Mouse (Mus musculus) cerebellum, postnatal 4 days (tissue): ENCODE results near the gene Lsm14a.
A peak's percentile ranks its signal among the peaks of the same experiment; 100 is the strongest.

ENCODE experiments used
- DNase-seq, 2 experiments: peaks; one replicate each; pipeline ENCODE4 v3.0.0; 2022; ENCODE audit warnings: low spot score in 2 of 2, mixed read lengths in 1 of 2

The Lsm14a gene

DNA sequence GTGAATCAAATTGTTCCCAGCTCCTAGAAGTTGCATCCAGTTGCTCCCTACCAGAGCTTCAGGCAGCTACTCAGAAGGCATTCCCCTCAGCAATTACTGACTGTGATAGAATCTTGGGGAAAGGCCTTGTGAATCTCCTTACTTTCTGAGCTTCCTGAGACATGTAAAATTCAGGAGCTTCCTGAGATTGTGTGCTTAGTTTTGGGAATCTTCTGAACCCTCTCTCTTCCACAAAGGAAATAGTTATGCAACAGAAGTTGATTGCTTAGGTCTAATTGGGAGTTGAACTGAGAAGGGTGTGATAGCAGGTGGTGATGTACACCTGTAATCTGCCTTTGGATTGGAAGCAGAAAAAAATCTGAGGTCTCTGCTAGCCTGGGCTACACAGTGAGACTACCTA is at the start of gene Lsm14a:
Gene Lsm14a, minus strand, starts transcription at position 101 of the 400 bp plus-strand sequence.
- DNase-seq, result no peak

DNA sequence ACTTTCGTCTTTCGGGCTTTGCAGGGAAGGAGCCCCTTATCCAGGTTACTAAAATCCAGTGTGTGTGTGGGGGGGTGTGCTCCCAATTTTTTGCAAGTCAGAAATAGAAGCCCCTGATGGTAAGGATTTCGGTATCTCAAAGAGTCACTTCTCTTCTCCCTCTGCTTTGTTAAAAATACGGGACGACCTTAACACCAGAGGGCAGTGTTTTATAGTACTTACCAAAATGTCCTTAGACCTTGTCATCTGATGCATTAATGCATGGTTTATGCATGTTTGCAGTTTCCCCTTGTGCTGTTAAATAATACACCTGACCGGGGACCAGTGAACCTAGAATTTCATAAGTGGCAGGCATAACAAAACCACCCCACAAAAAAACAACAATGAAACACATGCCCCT is 45.8 kb upstream of the Lsm14a start:
- peak in 1 of 2 experiments; percentile 11 for DNase-seq

DNA sequence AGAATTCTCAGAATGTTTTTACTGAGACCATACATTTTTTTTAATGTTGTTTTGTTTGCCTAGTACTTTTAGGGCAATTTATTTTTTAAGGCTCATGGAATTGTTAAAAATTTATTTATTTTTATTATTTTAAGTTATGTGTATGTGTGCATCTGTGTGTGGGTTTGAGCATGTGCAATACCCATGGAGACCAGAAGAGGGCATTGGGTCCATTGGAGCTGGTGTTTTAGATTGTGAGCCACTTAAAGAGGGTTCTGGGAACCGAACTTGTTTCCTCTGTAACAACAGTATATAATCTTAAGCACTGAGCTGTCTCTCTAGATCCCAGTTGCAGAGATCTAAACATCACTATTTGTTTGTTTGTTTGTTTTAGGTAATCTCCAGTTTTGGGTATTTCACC is 40.5 kb upstream of the Lsm14a start:
- no peak for DNase-seq

DNA sequence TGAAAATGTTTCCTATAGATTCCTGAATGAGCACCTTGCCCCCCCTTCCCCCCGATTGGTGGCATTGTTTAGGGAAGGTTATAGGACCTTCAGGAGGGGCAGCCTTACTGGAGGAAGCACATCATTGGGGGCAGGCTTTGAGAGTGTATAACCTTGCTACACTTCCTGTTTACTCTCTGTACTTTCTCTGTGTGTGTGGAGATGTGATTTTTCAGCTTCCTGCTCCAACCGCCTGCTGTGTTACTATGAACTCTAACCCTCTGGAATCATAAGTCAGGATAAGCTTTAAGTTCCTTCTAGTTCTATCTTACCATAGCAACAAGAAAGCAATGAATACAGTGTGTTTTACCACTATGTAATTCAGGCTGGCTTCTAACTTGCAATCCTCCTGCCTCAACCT is 28.1 kb upstream of the Lsm14a start:
- no peak for DNase-seq

DNA sequence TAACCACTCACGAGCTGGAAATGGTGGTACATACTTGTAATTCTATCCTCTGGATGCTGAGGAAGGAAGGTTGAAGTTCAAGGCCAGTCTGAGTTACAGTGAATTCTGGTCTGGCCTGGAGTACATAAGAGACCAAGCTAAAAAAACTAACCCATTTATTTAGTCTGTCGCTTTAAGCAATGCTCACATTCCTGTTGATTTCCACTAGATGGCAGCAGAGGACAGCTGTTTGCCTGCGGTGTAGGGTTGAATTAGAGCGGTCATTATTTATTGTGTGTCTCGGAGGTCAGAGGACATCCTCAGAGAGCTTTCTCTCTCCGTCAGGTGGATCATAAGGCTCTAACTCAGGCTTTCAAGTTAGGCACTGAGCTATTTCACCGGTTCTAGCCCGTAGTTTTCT is 14.4 kb upstream of the Lsm14a start:
- DNase-seq, result peak in 1 of 2 experiments; percentile 51

DNA sequence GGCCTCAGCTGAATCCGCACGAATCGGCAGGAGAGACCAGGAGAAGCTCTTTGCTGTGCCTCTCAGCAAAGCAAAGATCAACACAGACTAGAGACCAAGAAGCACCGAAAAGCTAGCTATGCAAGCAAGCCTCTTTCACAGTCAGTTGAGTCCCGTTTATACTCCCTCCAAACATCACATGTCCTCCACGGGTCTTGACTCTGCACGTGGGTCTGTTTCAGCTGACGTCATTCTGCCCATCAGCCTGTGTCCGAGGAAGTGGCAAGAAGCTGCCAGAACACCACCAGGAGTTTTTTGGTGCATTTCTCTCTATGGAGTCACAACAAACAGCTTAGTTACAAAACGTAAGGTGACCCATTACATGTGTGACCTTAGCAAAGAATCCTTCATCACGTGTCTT is 10.8 kb upstream of the Lsm14a start:
- no peak for DNase-seq

DNA sequence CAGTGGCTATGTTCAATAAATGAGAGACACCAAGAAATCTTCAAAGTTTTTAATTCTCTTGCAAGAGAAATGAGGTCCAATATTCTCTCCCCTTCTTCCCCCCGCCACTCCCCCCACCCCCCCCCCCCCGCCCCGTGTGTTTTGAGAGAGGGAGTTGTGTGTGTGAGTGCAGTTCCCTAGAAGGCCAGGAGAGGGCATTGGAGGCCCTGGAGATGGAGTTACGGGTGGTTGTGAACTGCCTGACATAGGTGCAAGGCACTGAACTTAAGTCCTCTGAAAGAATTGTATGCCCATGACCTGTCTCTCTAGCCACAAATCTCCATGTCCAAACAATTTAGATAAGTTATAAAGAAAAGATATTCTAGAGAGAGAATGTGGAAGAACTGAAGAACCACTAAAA is 7.0 kb upstream of the Lsm14a start:
- no peak for DNase-seq

DNA sequence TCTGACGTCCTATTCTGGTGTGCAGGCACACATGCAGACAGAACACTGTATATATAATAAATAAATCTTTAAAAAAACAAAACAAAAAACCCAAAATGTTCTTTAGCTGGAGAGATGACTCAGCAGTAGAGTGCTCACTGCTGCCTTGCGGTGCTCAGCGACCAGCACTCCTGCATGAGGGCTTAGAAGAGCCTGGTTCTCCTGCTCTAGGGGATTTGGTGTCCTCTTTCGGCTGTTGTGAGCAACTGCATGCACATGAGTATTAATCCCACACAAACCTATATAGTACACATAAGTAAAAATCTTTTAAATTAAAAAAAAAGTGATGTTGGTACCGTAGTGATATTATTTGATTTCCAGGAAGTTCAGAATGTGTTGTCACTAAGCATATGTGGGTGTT is 5.7 kb upstream of the Lsm14a start:
- no peak for DNase-seq

DNA sequence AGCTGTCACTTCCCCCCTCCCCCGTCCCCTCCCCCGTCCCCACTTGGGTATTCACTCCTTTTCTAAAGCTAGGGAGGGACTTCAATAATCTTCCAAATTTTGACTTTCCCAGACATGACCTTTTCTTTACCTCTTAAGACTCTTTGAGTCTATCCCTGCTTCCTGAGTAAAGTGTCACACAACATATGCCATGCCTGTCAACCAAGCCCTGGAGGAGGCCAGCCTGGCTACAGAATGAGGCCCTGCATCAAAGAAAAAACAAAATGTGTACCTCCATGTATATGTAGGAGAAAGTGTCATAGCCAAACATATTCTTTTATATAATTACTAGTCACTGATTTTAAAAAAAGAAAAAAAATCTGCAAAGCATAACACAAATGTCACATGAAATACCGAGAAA is 3.7 kb upstream of the Lsm14a start:
- DNase-seq, result no peak

DNA sequence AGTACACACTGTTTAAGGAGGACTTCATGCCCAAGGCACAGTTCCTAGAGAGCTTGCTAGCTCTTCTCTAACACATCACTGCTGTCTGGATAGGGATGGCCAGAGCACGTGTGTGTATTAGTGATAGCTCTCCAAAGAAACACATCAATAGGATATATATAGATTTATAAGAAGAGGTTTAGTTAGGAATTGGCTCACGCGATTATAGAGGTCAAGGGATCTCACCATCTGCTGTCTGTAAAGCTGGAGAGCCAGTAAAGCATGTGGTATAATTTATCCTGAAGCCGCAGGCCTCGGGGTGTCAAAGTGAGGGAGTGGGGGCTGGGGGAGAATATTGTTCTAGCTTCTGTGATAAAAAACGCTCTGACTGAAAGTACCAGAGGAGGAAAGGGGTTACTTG is 2.6 kb upstream of the Lsm14a start:
- no peak for DNase-seq

DNA sequence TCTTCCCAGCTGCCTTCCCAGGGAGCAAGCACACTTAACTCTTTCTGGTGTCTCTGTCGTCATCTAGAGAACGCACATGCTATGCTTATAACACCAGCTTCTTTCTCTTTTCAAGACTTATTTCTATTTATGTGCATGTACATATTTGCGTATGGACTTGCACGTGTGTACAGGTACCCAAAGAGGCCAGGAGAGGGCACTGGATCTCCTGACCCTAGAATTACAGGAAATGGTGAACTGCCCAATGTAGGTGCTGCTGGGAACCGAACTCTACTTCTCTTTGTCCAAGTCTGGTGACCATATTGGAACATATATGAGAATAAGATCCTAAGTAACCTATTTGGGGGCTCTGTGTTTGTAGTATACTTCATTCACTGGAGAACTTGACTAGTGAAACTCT is 1.5 kb upstream of the Lsm14a start:
- DNase-seq, result no peak

DNA sequence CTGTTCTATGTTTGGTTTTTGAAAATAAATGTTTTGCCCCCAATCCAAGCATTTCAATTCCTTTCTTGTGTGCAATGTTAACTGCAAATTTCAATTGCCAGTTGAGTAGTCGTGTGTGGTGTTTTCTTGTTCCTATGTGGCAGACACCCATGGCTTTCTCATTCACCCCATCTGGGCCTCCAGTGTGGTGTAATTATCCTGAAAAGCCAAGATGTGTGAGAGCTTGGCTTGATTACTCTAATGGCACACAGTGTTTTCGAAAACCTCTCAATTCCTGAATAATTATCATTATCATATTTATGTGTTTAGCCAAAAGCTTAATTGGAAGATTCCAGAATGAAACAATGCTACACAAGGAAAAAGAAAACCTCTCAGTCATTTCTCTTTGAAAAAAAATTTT is 976 bp upstream of the Lsm14a start:
- DNase-seq, result no peak

DNA sequence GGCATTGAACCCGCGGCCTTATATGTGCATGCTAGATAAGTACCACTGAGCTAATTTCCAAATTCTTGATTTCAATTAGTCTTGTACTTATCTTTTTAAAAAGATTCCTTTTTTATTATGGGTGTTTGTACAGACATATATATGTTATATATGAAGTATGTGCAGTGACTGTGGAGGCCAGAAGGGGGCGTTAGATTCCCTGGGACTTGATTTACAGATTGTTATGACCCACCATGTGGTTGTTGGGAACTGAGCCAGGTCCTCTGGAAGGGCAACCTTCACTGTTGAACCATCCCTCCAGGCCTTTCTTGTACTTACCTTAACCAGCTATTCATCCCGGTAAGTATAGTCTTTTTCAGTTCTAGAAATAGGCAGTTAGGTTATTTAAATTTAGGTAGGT is 780 bp downstream of the Lsm14a start:
- DNase-seq, result peak in 1 of 2 experiments; percentile 21

DNA sequence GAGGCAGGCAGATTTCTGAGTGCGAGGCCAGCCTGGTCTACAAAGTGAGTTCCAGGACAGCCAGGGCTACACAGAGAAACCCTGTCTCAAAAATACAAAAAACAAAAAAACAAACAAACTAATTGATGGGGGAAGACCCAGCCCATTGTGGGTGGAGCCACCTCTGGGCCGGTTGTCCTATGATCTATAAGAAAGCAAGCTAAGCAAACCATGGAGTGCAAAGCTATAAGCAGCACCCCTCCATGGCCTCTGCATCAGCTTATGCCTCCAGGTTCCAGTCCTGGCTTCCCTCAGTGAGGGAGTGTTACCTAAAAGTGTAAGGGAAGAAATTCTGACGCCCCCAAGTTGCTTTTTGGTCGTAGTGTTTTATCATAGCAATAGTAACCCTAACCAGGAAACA is 1.4 kb downstream of the Lsm14a start:
- no peak for DNase-seq

DNA sequence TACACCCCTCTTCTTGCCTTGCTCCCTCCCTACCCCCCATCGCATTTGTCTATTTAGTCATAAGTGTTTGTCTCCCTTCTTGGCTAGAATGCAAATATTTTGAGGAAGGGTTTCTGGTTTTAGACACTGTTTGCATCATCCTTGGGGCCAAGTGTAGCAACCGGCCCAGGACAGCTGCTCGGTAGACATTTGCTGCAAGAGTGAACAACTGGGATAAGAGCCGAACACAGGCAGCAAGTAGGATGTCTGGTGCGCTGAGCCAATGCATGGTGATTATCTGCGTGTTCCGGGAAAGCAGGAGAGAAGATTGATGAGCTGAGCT is 2.3 kb downstream of the Lsm14a start:
- DNase-seq, result peak in 1 of 2 experiments; percentile 35

DNA sequence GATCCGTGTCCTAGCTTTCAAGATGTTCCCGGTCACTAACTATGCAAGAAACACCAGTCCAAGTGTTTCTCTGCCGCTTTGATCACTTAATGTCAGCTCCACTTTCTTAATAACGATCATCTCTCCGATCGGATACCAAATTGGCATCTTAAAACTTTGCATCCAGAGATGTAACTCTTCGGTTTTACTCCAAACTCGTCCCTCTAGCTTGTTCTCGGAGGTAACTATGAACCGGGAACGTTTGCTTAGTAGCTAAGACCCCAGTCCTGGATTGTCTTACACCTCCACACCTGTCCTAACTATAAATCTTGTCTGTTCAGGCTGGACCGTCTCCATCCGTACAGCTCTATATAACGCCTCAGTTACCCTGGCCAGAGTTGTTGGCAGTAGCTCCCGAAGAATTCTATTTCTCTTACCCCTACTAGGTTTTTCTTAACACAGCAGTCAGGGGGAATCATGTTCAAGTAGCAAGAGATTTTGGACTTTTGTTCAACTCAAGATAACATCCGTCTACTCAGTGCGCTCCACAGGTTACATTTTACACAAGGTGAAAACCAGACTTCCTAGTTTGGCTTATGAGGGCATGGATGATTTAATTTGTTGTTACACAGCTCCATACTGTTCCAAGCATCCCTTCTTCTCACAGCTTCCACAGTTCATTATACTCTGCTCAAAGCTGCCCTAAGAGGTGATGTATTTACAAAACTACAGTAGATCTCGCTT is 2.8 kb downstream of the Lsm14a start:
- DNase-seq, result peak in 1 of 2 experiments; percentile 4

DNA sequence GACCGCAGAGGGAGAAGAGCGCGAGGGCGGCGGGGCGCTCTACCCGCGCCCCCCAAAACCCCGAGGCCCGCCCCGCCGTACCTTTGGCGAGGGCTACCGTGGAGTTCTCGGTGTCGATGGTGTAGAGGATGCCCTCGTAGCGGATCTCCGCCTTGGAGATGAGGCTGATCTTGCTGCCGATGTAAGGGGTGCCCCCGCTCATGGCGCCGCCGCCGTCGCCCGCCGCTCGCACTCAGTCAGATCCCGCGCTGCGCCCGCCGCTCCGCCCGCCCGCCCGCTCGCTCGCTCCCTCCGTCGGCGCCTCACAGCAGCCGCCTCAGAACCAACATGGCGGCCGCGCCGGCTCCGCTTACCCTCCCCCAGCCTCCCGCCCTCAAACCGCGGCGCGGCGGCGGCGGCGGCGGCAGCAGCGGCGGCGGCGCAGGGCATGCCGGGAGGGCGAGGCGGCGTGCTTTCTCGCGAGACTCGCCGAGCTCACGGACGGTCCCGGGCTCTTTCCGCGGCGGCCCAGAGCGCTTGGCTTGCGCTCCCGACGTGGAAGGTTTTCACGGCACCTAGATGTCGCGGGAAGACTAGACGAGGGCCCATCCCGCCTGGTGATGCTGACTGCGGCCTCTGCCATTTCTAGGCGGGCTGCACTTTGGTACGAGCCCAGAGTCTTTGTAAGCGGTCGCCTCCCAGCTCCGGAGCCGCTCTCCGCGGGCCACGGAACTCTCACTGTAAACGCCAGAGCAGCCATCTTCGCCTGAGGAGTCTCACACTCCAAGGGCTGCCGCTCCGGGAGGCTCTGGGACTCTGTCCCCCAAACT is 3.6 kb downstream of the Lsm14a start:
- peak; percentile 92 to 95 for DNase-seq

DNA sequence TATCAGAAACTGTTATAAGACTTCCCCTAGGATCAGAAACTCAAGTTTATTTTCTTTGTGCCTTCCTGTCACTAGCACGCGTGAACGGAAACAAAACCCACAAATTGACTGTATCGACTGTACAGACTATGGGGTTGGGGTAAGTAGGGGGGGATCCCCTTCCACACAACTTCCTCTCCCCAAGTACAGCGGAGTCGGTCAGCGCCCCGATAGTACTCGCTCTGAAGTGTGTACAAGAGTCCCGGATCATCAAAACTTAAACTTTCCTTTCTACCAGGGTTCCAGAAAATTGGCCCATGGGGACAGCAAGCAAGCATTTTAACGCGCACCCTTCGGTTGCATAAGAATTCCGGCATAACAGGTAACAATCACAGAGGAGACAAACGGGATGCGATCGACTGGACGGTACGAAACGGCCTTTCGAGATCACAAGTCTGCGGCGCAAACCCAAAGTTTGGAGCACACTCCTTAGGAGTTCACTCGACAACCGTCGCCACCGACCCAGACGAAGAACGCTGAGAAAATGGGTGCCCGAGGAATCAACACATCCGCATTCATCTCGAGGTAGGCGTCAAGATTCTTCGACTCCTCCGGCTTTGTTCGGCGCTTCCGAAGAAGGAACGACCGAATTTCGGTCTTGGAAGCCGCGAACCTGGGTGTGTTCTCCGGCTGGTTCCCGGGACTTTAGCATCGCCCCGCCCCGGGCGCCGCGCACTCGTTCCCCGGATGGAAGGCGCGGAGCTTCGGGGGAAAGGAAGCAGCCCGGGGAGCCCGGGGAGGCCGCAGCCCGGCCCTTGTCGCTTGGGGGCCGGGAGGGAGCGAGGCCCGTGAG is 4.5 kb downstream of the Lsm14a start:
- peak; percentile 45 to 57 for DNase-seq

DNA sequence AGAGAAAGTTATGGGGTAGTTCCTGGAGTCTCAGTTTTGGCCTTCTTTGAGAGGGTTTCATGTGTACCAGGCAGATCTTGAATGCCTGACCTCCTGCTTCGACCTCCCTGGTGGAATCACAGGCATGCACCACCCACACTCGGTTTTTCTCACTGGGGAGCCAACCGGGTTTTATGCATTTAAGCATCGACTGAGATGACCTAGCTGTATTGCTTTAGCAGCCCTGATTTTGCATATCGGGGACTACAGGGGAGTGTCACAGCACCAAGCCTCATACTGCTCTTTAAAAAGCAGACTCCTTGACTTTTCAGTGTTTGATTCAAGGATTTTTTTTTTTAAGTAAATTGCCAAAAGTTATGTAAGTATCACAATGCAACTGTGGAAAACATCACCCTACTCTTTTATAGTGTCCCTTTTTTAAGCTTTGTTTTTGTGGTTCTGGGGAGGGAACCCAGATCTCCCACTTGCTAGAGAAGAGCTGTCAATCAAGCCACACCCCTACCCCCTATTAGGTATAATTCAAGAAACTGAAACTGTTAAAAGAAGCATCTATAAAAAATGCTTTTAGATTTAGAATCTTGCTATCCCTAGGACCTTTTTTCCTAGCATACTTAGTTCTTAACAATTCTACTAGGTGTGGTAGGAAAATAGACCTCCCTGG is 5.2 kb downstream of the Lsm14a start:
- no peak for DNase-seq

DNA sequence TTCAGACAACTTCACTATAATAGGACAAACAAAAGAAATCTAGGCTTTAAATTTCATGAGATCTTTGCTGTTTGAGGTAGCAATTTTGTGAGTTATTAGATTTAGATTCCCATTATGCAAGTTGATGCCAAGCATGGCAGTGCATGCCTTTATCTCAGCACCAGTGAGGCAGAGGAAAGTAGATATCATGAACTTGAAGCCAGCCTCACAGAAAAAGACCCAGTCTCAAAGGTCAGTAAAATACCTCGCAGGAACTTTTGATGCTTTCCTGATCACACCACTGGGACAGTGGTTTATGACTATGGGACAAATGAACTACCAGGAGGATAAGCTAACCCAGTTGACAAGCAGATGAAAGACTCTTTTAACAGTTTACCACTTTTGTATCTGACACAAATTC is 10.3 kb downstream of the Lsm14a start:
- DNase-seq, result no peak

DNA sequence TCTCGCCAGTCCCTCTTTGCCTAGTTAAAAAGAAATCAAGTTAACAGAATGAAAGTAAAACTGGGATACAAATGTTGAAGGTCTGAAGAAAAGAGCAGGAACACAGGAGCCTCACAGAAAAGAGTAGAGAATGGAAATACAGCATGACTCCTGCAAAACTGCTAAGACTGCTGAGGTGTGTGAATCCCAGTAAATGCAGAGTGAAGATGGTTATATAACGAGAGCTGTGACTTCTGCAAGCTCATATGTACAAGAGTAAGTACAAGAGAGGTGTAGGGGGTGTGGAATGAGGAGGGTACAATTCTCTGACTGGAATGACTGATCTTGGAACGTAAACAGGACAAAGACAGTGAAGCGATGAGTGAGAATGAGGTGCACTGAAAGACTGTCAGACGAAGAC is 11.4 kb downstream of the Lsm14a start:
- DNase-seq, result no peak

DNA sequence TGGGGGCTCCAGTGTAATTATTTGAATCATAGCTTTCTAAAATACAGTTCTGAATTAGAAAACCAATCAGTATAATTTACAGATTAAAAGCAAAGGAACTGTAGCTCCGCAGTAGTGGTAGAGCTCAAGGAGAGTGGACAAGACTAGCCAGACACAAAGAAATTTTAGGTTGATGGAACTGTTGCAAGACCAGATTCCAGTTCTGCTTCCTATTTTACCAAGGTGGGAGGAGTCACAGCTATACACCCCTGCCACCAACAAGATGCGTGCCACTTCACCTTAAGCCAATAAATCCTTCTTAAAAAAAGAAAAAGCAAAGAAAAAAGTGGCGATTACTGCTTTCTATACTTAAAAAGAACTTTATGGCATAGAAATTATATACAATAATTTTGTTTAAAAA is 12.8 kb downstream of the Lsm14a start:
- DNase-seq, result no peak
